8 mouse cellular contexts compared by ENCODE assay signal in genomic region chr5:121712232-121712933, GRCm38 (mm10). TPM values are rescaled to one million over a fixed set of nuclear protein-coding genes. Genes with fewer than 3 reads are reported as not detected.
DNase-seq lines count a peak whose midpoint lies in the region; ATAC-seq and TF ChIP-seq lines count a peak whose summit lies in the region.

No protein-coding gene starts in this region.

- H3K9ac ChIP-seq in embryonic facial prominence, embryonic 11.5 days (replicated peaks; ENCODE audit: low read length) = peak overlapping the region; percentile 97
- H3K9ac ChIP-seq in heart, embryonic 11.5 days (ENCODE audit: low read depth, low read length) = peak overlapping the region; percentile 96

- H3K27ac ChIP-seq in embryonic facial prominence, embryonic 11.5 days (replicated peaks; ENCODE audit: low read depth, low read length) = peak overlapping the region; percentile 94
- H3K27ac ChIP-seq in heart, embryonic 11.5 days (ENCODE audit: low read depth, low read length) = peak overlapping the region; percentile 99
- H3K27ac ChIP-seq in small intestine, adult 2 months (ENCODE audit: insufficient read depth, low read depth, low read length) = peak overlapping the region; percentile 59

- peaks cover 17% of the 10 kb centered on the region for H3K36me3 ChIP-seq in E14TG2a.4 (ENCODE audit: insufficient read depth, low read length)
- no peaks in the 10 kb centered on the region for H3K36me3 ChIP-seq in embryonic facial prominence, embryonic 11.5 days (replicated peaks; ENCODE audit: control insufficient read depth, insufficient read depth, low read depth, low read length)
- H3K36me3 ChIP-seq in heart, embryonic 11.5 days (ENCODE audit: control insufficient read depth, insufficient read depth, low read length) = no peaks in the 10 kb centered on the region
- H3K36me3 ChIP-seq in small intestine, adult 2 months (ENCODE audit: control insufficient read depth, insufficient read depth, low read length) = no peaks in the 10 kb centered on the region

- peak overlapping the region; percentile 86 for H3K4me3 ChIP-seq in E14TG2a.4 (replicated peaks; ENCODE audit: low read length)
- H3K4me3 ChIP-seq in embryonic facial prominence, embryonic 11.5 days (ENCODE audit: low read depth, low read length) = peak overlapping the region; percentile 99
- peak overlapping the region; percentile 99 for H3K4me3 ChIP-seq in heart, embryonic 11.5 days (ENCODE audit: low read depth, low read length)
- peak overlapping the region; percentile 96 for H3K4me3 ChIP-seq in small intestine, adult 2 months (ENCODE audit: low read depth, low read length)

- H3K4me2 ChIP-seq in embryonic facial prominence, embryonic 11.5 days (ENCODE audit: low read depth, low read length) = peak overlapping the region; percentile 86
- peak overlapping the region; percentile 83 for H3K4me2 ChIP-seq in heart, embryonic 11.5 days

- ATAC-seq in embryonic facial prominence, embryonic 11.5 days (replicated peaks; ENCODE audit: insufficient number of reproducible peaks, low FRiP score, low TSS enrichment, low read depth) = peak; percentile 54
- peak; percentile 43 for ATAC-seq in heart, embryonic 11.5 days (replicated peaks; ENCODE audit: insufficient number of reproducible peaks, low FRiP score, low TSS enrichment)
- ATAC-seq in megakaryocyte, adult 5-6 weeks (ENCODE audit: poor library complexity, severe bottlenecking) = peak; percentile 44

- no peaks in the 10 kb centered on the region for H3K27me3 ChIP-seq in E14TG2a.4 (ENCODE audit: insufficient read depth, low read length)
- H3K27me3 ChIP-seq in embryonic facial prominence, embryonic 11.5 days (ENCODE audit: control insufficient read depth, insufficient read depth, low read length) = no peaks in the 10 kb centered on the region
- H3K27me3 ChIP-seq in heart, embryonic 11.5 days (ENCODE audit: control insufficient read depth, insufficient read depth, low read length) = no peaks in the 10 kb centered on the region
- no peaks in the 10 kb centered on the region for H3K27me3 ChIP-seq in small intestine, adult 2 months (ENCODE audit: control insufficient read depth, insufficient read depth, low read length)

- TF ChIP-seq POLR2A in small intestine, adult 2 months (IDR thresholded peaks at IDR 0.05; ENCODE audit: low read depth, low read length) = no peak

- TF ChIP-seq CTCF in E14TG2a.4 (conservative IDR thresholded peaks at IDR 0.05; ENCODE audit: low read length) = no peak
- no peak for TF ChIP-seq CTCF in small intestine, adult 2 months (IDR thresholded peaks at IDR 0.05; ENCODE audit: extremely low read depth, insufficient read length, insufficient replicate concordance, low read depth, low read length)

- WGBS in embryonic facial prominence, embryonic 11.5 days = 0% methylated on average over 29 of the region's 66 CpGs
- WGBS in heart, embryonic 11.5 days (ENCODE audit: insufficient replicate concordance) = under 1% methylated on average over 40 of the region's 66 CpGs
- 2% methylated on average over 63 of the region's 66 CpGs for WGBS in small intestine, adult 2 months

- no peaks in the 10 kb centered on the region for H3K9me3 ChIP-seq in E14TG2a.4 (ENCODE audit: low read length)
- no peaks in the 10 kb centered on the region for H3K9me3 ChIP-seq in embryonic facial prominence, embryonic 11.5 days (replicated peaks; ENCODE audit: control insufficient read depth, low read length)
- no peaks in the 10 kb centered on the region for H3K9me3 ChIP-seq in heart, embryonic 11.5 days (replicated peaks; ENCODE audit: control insufficient read depth, low read length)

- peak; percentile 74 for DNase-seq in adrenal gland, adult 2 months
- DNase-seq in embryonic facial prominence, embryonic 11.5 days (ENCODE audit: low spot score) = peak; percentile 66
- DNase-seq in kidney, postnatal 14 days = peak; percentile 59
- no peak for DNase-seq in layer of hippocampus, adult 18-20 months (ENCODE audit: low spot score in 2 of 2)

- H3K4me1 ChIP-seq in E14TG2a.4 (replicated peaks; ENCODE audit: low read depth, low read length) = peaks cover 55% of the 10 kb centered on the region
- no peaks in the 10 kb centered on the region for H3K4me1 ChIP-seq in embryonic facial prominence, embryonic 11.5 days (ENCODE audit: control insufficient read depth, insufficient read depth, low read length)
- peaks cover 15% of the 10 kb centered on the region for H3K4me1 ChIP-seq in heart, embryonic 11.5 days (ENCODE audit: control insufficient read depth, insufficient read depth, low read length)
- H3K4me1 ChIP-seq in small intestine, adult 2 months (ENCODE audit: control insufficient read depth, insufficient read depth, insufficient read length, low read length) = peaks cover 6% of the 10 kb centered on the region; the same call in 1 of the 2 replicates

RNA-seq across cellular contexts. Expression of gene Atxn2, which starts 1.2 kb away (rescaled TPM):
- 100 to 1,000 TPM; 146 to 229 TPM for total RNA-seq in adrenal gland, adult 2 months (2021)
- 214 and 218 TPM in 2 replicates for polyA plus RNA-seq in adrenal gland, adult 2 months (2012; rRNA removed)
- polyA plus RNA-seq in embryonic facial prominence, embryonic 11.5 days (2014; fragmentation: Nextera tagmentation; extraction: Ambion mirVana) = 57.6 and 61.5 TPM in 2 replicates
- polyA plus RNA-seq in heart, embryonic 11.5 days (2014; fragmentation: Nextera tagmentation; extraction: Ambion mirVana) = 76.9 and 80.6 TPM in 2 replicates
- total RNA-seq in megakaryocyte, adult 5-6 weeks (2015) = 46.3 and 50.9 TPM in 2 replicates
- 33.2 and 46.3 TPM in 2 replicates for total RNA-seq in megakaryocyte, adult 5-6 weeks (2017)
- 68.5 and 108 TPM in 2 replicates for polyA plus RNA-seq in small intestine, adult 2 months (2012; rRNA removed)
- 100 to 1,000 TPM; 212 to 241 TPM for total RNA-seq in layer of hippocampus, adult 18-20 months (2021)

RNA-seq across cellular contexts. Expression of gene Brap, which starts 52.0 kb away (rescaled TPM):
- total RNA-seq in adrenal gland, adult 2 months (2021) = 10 to 100 TPM; 52.4 to 60.5 TPM
- polyA plus RNA-seq in adrenal gland, adult 2 months (2012; rRNA removed) = 14.7 and 17.0 TPM in 2 replicates
- polyA plus RNA-seq in embryonic facial prominence, embryonic 11.5 days (2014; fragmentation: Nextera tagmentation; extraction: Ambion mirVana) = 37.4 and 38.7 TPM in 2 replicates
- 23.9 and 30.7 TPM in 2 replicates for polyA plus RNA-seq in heart, embryonic 11.5 days (2014; fragmentation: Nextera tagmentation; extraction: Ambion mirVana)
- 22.7 and 25.6 TPM in 2 replicates for total RNA-seq in megakaryocyte, adult 5-6 weeks (2015)
- 53.5 and 71.5 TPM in 2 replicates for total RNA-seq in megakaryocyte, adult 5-6 weeks (2017)
- 8.4 and 17.4 TPM in 2 replicates for polyA plus RNA-seq in small intestine, adult 2 months (2012; rRNA removed)
- total RNA-seq in layer of hippocampus, adult 18-20 months (2021) = 10 to 100 TPM; 67.4 to 67.7 TPM

RNA-seq across cellular contexts. Expression of gene Acad10, which starts 52.1 kb away (rescaled TPM):
- total RNA-seq in adrenal gland, adult 2 months (2021) = 10 to 100 TPM; 23.1 to 25.4 TPM
- polyA plus RNA-seq in adrenal gland, adult 2 months (2012; rRNA removed) = 9.8 and 10.0 TPM in 2 replicates
- polyA plus RNA-seq in embryonic facial prominence, embryonic 11.5 days (2014; fragmentation: Nextera tagmentation; extraction: Ambion mirVana) = 1.2 and 1.7 TPM in 2 replicates
- 1.1 and 1.5 TPM in 2 replicates for polyA plus RNA-seq in heart, embryonic 11.5 days (2014; fragmentation: Nextera tagmentation; extraction: Ambion mirVana)
- 0.46 and 0.60 TPM in 2 replicates for total RNA-seq in megakaryocyte, adult 5-6 weeks (2015)
- 0.69 and 1.4 TPM in 2 replicates for total RNA-seq in megakaryocyte, adult 5-6 weeks (2017)
- polyA plus RNA-seq in small intestine, adult 2 months (2012; rRNA removed) = 3.4 and 4.1 TPM in 2 replicates
- 1 to 10 TPM; 3.7 to 5.8 TPM for total RNA-seq in layer of hippocampus, adult 18-20 months (2021)

Comparison
In these comparisons a context has a peak if more than half of its experiments do, and no peak if none do; other contexts are left out.
1. DNase-seq: peak in adrenal gland, adult 2 months (single experiment), embryonic facial prominence, embryonic 11.5 days (single experiment) and kidney, postnatal 14 days (single experiment); none in layer of hippocampus, adult 18-20 months (0 of 2).
2. Peak in every context shown above with its lines, with median percentiles within 50 percentile points of each other: H3K4me3 ChIP-seq, ATAC-seq and H3K27ac ChIP-seq.